Comparison of ENCODE assay signal across 9 mouse cellular contexts in the genomic region with DNA sequence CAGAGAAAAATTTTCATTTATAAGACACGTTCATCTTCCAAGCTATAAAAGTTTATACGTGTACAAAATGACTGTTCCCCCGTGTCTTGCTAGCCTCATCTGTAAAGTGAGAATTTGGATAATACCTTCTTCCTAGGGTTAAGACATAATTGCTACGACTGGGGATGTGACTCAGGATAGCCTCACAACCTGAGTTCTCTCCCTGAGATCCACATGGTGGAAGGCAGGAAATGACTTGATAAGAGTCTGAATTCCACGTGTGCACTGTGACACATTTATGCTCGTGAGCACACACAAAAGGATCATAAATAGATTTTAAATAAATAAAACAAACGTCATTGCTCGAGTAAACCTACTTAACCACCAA. TPM values are rescaled to one million over a fixed set of nuclear protein-coding genes. Genes with fewer than 3 reads are reported as not detected.
DNase-seq lines count a peak whose midpoint lies in the region; ATAC-seq and TF ChIP-seq lines count a peak whose summit lies in the region.
"Had no signal": no experiment of that assay in that cellular context is flagged by ENCODE, and none has a peak within 500 bp of the region (broad histone marks: within the 10 kb centered on the region; RNA-seq: fewer than 3 reads in every experiment).

No protein-coding gene starts in this region.

- TF ChIP-seq EP300 in liver, embryonic 14.5 days (IDR thresholded peaks at IDR 0.05; ENCODE audit: low read depth), result no peak

- DNase-seq in neural tube, embryonic 11.5 days (ENCODE audit: low spot score), result no peak
- DNase-seq in neural tube, embryonic 10.5 days (ENCODE audit: extremely low spot score, low spot score), result no peak
- DNase-seq in liver, embryonic 14.5 days (ENCODE audit: low read depth in 3 of 3, low spot score in 3 of 3), result no peak
- DNase-seq in left cerebral cortex, postnatal 4 days, result no peak
- no peak for DNase-seq in cerebellum, adult 11-12 months

- no peak overlapping the region for H3K4me2 ChIP-seq in neural tube, embryonic 11.5 days (ENCODE audit: low read depth)
- peak overlapping the region; percentile 50 for H3K4me2 ChIP-seq in liver, embryonic 14.5 days (ENCODE audit: low read depth)
- 0 out of 2 replicates have a peak overlapping the region, but pooled peaks have one; percentile 7 for H3K4me2 ChIP-seq in stomach, embryonic 16.5 days (ENCODE audit: low read depth, low read length)

- intact Hi-C loops in left cerebral cortex, postnatal 4 days (cut with DNase I), result no loop called here

- peaks cover 1% of the 10 kb centered on the region; the same call in 1 of the 2 replicates for H3K9me3 ChIP-seq in erythroblast, embryonic 14.5 days (ENCODE audit: control insufficient read depth, low read length)
- H3K9me3 ChIP-seq in neural tube, embryonic 11.5 days (ENCODE audit: control insufficient read depth, low read length), result no peaks in the 10 kb centered on the region
- no peaks in the 10 kb centered on the region for H3K9me3 ChIP-seq in liver, embryonic 14.5 days (ENCODE audit: control insufficient read depth, low read length)
- H3K9me3 ChIP-seq in stomach, embryonic 16.5 days (replicated peaks; ENCODE audit: control insufficient read depth, low read length), result no peaks in the 10 kb centered on the region
- H3K9me3 ChIP-seq: heart, embryonic 12.5 days had no signal

- peaks cover 27% of the 10 kb centered on the region for H3K27me3 ChIP-seq in erythroblast, embryonic 14.5 days (ENCODE audit: control insufficient read depth)
- no peaks in the 10 kb centered on the region for H3K27me3 ChIP-seq in neural tube, embryonic 11.5 days (ENCODE audit: control insufficient read depth, insufficient read depth, low read length)
- H3K27me3 ChIP-seq in liver, embryonic 14.5 days (ENCODE audit: control insufficient read depth, insufficient read depth, low read length), result peaks cover 4% of the 10 kb centered on the region; the same call in 1 of the 2 replicates
- no peaks in the 10 kb centered on the region for H3K27me3 ChIP-seq in stomach, embryonic 16.5 days (ENCODE audit: control insufficient read depth, insufficient read depth, low read length)

- TF ChIP-seq CTCF in liver, embryonic 14.5 days (IDR thresholded peaks at IDR 0.05; ENCODE audit: low read depth), result no peak

- H3K9ac ChIP-seq in neural tube, embryonic 11.5 days (ENCODE audit: low read length), result no peak overlapping the region
- no peak overlapping the region for H3K9ac ChIP-seq in liver, embryonic 14.5 days (replicated peaks)
- H3K9ac ChIP-seq in stomach, embryonic 16.5 days (ENCODE audit: low read length), result no peak overlapping the region

- H3K4me1 ChIP-seq in erythroblast, embryonic 14.5 days (ENCODE audit: control insufficient read depth), result peaks cover 18% of the 10 kb centered on the region
- no peaks in the 10 kb centered on the region for H3K4me1 ChIP-seq in neural tube, embryonic 11.5 days (ENCODE audit: control insufficient read depth, insufficient read depth, low read length)
- H3K4me1 ChIP-seq in liver, embryonic 14.5 days (replicated peaks; ENCODE audit: control insufficient read depth in 2 of 2, insufficient read depth in 2 of 2, low read length in 1 of 2), result peaks cover 0 to 5% of the 10 kb centered on the region in 2 experiments; a peak in 2 of 4 replicates
- H3K4me1 ChIP-seq in stomach, embryonic 16.5 days (ENCODE audit: control insufficient read depth, insufficient read depth, low read length), result no peaks in the 10 kb centered on the region

- no peak for ATAC-seq in erythroblast, adult 5-6 weeks (replicated peaks; ENCODE audit: low FRiP score, poor library complexity, severe bottlenecking)
- ATAC-seq in neural tube, embryonic 11.5 days (ENCODE audit: insufficient read depth, low FRiP score, low TSS enrichment), result 0 out of 2 replicates have a peak, but pooled peaks have one; percentile 29
- ATAC-seq in liver, embryonic 14.5 days (ENCODE audit: insufficient read depth), result peak; percentile 24; the same call in 1 of the 2 replicates
- ATAC-seq in stomach, embryonic 16.5 days (ENCODE audit: insufficient read depth, low FRiP score), result peak; percentile 3; the same call in 1 of the 2 replicates

- peak overlapping the region; percentile 71 for H3K4me3 ChIP-seq in erythroblast, embryonic 14.5 days (replicated peaks)
- H3K4me3 ChIP-seq in neural tube, embryonic 11.5 days (ENCODE audit: low read depth, low read length), result no peak overlapping the region
- H3K4me3 ChIP-seq in liver, embryonic 14.5 days (ENCODE audit: insufficient read depth in 1 of 2, low read depth in 2 of 2, low read length in 2 of 2), result no peak overlapping the region; a peak in 1 of 4 replicates
- no peak overlapping the region for H3K4me3 ChIP-seq in stomach, embryonic 16.5 days (replicated peaks; ENCODE audit: low read length)

- 44% methylated on average over 8 of the region's 8 CpGs for WGBS in neural tube, embryonic 11.5 days
- 22% methylated on average over 8 of the region's 8 CpGs for WGBS in liver, embryonic 14.5 days (ENCODE audit: insufficient replicate concordance)
- 29% methylated on average over 8 of the region's 8 CpGs for WGBS in stomach, embryonic 16.5 days

- H3K27ac ChIP-seq in neural tube, embryonic 11.5 days (ENCODE audit: low read depth, low read length), result no peak overlapping the region
- H3K27ac ChIP-seq in liver, embryonic 14.5 days, result no peak overlapping the region
- no peak overlapping the region for H3K27ac ChIP-seq in stomach, embryonic 16.5 days (ENCODE audit: low read length)

- peaks cover 27% of the 10 kb centered on the region for H3K36me3 ChIP-seq in erythroblast, embryonic 14.5 days (ENCODE audit: control insufficient read depth)
- H3K36me3 ChIP-seq in neural tube, embryonic 11.5 days (ENCODE audit: control insufficient read depth, insufficient read depth, low read length), result no peaks in the 10 kb centered on the region
- no peaks in the 10 kb centered on the region; the same call in 1 of the 2 replicates for H3K36me3 ChIP-seq in liver, embryonic 14.5 days (replicated peaks; ENCODE audit: control insufficient read depth, insufficient read depth, low read depth)
- H3K36me3 ChIP-seq in stomach, embryonic 16.5 days (ENCODE audit: control insufficient read depth, insufficient read depth, low read length), result no peaks in the 10 kb centered on the region
- H3K36me3 ChIP-seq: heart, embryonic 12.5 days had no signal

RNA-seq across cellular contexts. Expression of a gene that starts 0.2 kb away (rescaled TPM):
- polyA plus RNA-seq in erythroblast, embryonic 14.5 days (2012), result 2.8 and 3.4 TPM in 2 replicates
- 3.1 and 4.0 TPM in 2 replicates for total RNA-seq in erythroblast, adult 5-6 weeks (2015; ENCODE audit: low replicate concordance)
- 6.0 and 6.4 TPM in 2 replicates for total RNA-seq in erythroblast, adult 5-6 weeks (2017; ENCODE audit: low replicate concordance)
- 28.4 and 29.2 TPM in 2 replicates for polyA plus RNA-seq in neural tube, embryonic 11.5 days (2014; fragmentation: Nextera tagmentation; extraction: Ambion mirVana)
- polyA plus RNA-seq in liver, embryonic 14.5 days (2012; rRNA removed), result 9.0 TPM in 2 replicates
- polyA plus RNA-seq in liver, embryonic 14.5 days (2014; fragmentation: Nextera tagmentation; extraction: Ambion mirVana), result 16.7 and 19.0 TPM in 2 replicates
- polyA plus RNA-seq in stomach, embryonic 16.5 days (2015; fragmentation: Nextera tagmentation; extraction: Ambion mirVana), result 28.5 and 29.6 TPM in 2 replicates
- total RNA-seq in left cerebral cortex, postnatal 4 days (2021), result 10 to 100 TPM; 24.8 to 26.3 TPM

RNA-seq across cellular contexts. Expression of a gene that starts 1.3 kb away (rescaled TPM):
- 0.01 TPM in 1 of 2 replicates, not detected in the other for polyA plus RNA-seq in erythroblast, embryonic 14.5 days (2012)
- total RNA-seq in erythroblast, adult 5-6 weeks (2015; ENCODE audit: low replicate concordance), result not detected in 2 replicates
- total RNA-seq in erythroblast, adult 5-6 weeks (2017; ENCODE audit: low replicate concordance), result not detected in 2 replicates
- not detected in 2 replicates for polyA plus RNA-seq in neural tube, embryonic 11.5 days (2014; fragmentation: Nextera tagmentation; extraction: Ambion mirVana)
- 0.04 and 0.06 TPM in 2 replicates for polyA plus RNA-seq in liver, embryonic 14.5 days (2012; rRNA removed)
- 0.03 and 0.11 TPM in 2 replicates for polyA plus RNA-seq in liver, embryonic 14.5 days (2014; fragmentation: Nextera tagmentation; extraction: Ambion mirVana)
- 0.05 TPM in 1 of 2 replicates, not detected in the other for polyA plus RNA-seq in stomach, embryonic 16.5 days (2015; fragmentation: Nextera tagmentation; extraction: Ambion mirVana)
- total RNA-seq in left cerebral cortex, postnatal 4 days (2021), result under 1 TPM in 1 of 2 experiments, not detected in 1; 0.22 TPM
- polyA plus RNA-seq: heart, embryonic 12.5 days had no signal

RNA-seq across cellular contexts. Expression of a gene that starts 31.5 kb away (rescaled TPM):
- 0.05 and 0.10 TPM in 2 replicates for polyA plus RNA-seq in erythroblast, embryonic 14.5 days (2012)
- total RNA-seq in erythroblast, adult 5-6 weeks (2015; ENCODE audit: low replicate concordance), result not detected in 2 replicates
- total RNA-seq in erythroblast, adult 5-6 weeks (2017; ENCODE audit: low replicate concordance), result 0.68 TPM in 1 of 2 replicates, not detected in the other
- 1.7 and 2.1 TPM in 2 replicates for polyA plus RNA-seq in neural tube, embryonic 11.5 days (2014; fragmentation: Nextera tagmentation; extraction: Ambion mirVana)
- polyA plus RNA-seq in liver, embryonic 14.5 days (2012; rRNA removed), result 0.42 and 0.56 TPM in 2 replicates
- 0.06 TPM in 2 replicates for polyA plus RNA-seq in liver, embryonic 14.5 days (2014; fragmentation: Nextera tagmentation; extraction: Ambion mirVana)
- 0.89 and 1.4 TPM in 2 replicates for polyA plus RNA-seq in stomach, embryonic 16.5 days (2015; fragmentation: Nextera tagmentation; extraction: Ambion mirVana)
- 10 to 100 TPM in 1 of 2 experiments, 1 to 10 TPM in 1; 9.2 to 10.0 TPM for total RNA-seq in left cerebral cortex, postnatal 4 days (2021)

RNA-seq across cellular contexts. Expression of a gene that starts 32.1 kb away (rescaled TPM):
- 0.07 TPM in 1 of 2 replicates, not detected in the other for polyA plus RNA-seq in erythroblast, embryonic 14.5 days (2012)
- not detected in 2 replicates for total RNA-seq in erythroblast, adult 5-6 weeks (2015; ENCODE audit: low replicate concordance)
- total RNA-seq in erythroblast, adult 5-6 weeks (2017; ENCODE audit: low replicate concordance), result not detected in 2 replicates
- polyA plus RNA-seq in neural tube, embryonic 11.5 days (2014; fragmentation: Nextera tagmentation; extraction: Ambion mirVana), result not detected in 2 replicates
- polyA plus RNA-seq in liver, embryonic 14.5 days (2012; rRNA removed), result not detected in 2 replicates
- not detected in 2 replicates for polyA plus RNA-seq in liver, embryonic 14.5 days (2014; fragmentation: Nextera tagmentation; extraction: Ambion mirVana)
- 0.16 TPM in 1 of 2 replicates, not detected in the other for polyA plus RNA-seq in stomach, embryonic 16.5 days (2015; fragmentation: Nextera tagmentation; extraction: Ambion mirVana)
- total RNA-seq in left cerebral cortex, postnatal 4 days (2021), result under 1 TPM in 1 of 2 experiments, not detected in 1; 0.26 TPM

RNA-seq across cellular contexts. Expression of a gene that starts 32.7 kb away (rescaled TPM):
- polyA plus RNA-seq in erythroblast, embryonic 14.5 days (2012), result 0.04 and 0.08 TPM in 2 replicates
- 15.6 TPM in 1 of 2 replicates, not detected in the other for total RNA-seq in erythroblast, adult 5-6 weeks (2015; ENCODE audit: low replicate concordance)
- total RNA-seq in erythroblast, adult 5-6 weeks (2017; ENCODE audit: low replicate concordance), result 0.28 and 0.51 TPM in 2 replicates
- 15.5 and 18.6 TPM in 2 replicates for polyA plus RNA-seq in neural tube, embryonic 11.5 days (2014; fragmentation: Nextera tagmentation; extraction: Ambion mirVana)
- 0.34 and 0.39 TPM in 2 replicates for polyA plus RNA-seq in liver, embryonic 14.5 days (2012; rRNA removed)
- 0.05 and 0.25 TPM in 2 replicates for polyA plus RNA-seq in liver, embryonic 14.5 days (2014; fragmentation: Nextera tagmentation; extraction: Ambion mirVana)
- 9.8 and 10.3 TPM in 2 replicates for polyA plus RNA-seq in stomach, embryonic 16.5 days (2015; fragmentation: Nextera tagmentation; extraction: Ambion mirVana)
- 100 to 1,000 TPM; 573 to 717 TPM for total RNA-seq in left cerebral cortex, postnatal 4 days (2021)
